Comparison of ENCODE assay signal across 35 mouse cellular contexts in the genomic region with DNA sequence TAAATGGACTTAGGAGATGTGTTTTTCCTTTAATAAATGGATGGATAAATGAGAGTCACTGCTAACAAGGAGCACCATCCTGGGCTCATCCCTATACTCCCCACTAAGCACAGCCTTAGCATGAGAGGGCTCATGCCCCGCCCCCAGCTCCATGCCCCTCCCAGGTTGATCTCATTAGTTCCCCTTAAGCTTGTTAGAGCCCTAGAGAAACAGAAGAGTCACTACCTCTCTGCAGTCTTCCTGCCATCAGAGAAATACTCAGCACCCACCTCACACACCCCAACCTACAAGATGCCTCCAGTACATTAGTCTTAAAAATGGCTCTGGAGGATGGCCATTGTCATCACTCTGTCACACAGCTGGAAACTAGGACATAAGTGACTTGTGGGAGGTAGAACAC.
"Had no signal": no experiment of that assay in that cellular context is flagged by ENCODE, and none has a peak within 500 bp of the region (broad histone marks: within the 10 kb centered on the region; RNA-seq: fewer than 3 reads in every experiment).

No protein-coding gene starts in this region.

- H3K4me2 ChIP-seq: heart, embryonic 11.5 days; heart, embryonic 12.5 days; heart, embryonic 13.5 days; heart, embryonic 15.5 days; hindbrain, embryonic 12.5 days; hindbrain, embryonic 13.5 days; hindbrain, embryonic 14.5 days; hindbrain, embryonic 15.5 days; intestine, embryonic 15.5 days; kidney, embryonic 15.5 days had no signal

- H3K9me3 ChIP-seq: heart, embryonic 10.5 days; heart, embryonic 12.5 days; heart, embryonic 13.5 days; heart, embryonic 15.5 days; hindbrain, embryonic 10.5 days; hindbrain, embryonic 12.5 days; hindbrain, embryonic 13.5 days; hindbrain, embryonic 15.5 days; intestine, embryonic 15.5 days; kidney, embryonic 15.5 days had no signal

- H3K4me1 ChIP-seq: heart, embryonic 10.5 days; heart, embryonic 13.5 days; heart, embryonic 15.5 days; hindbrain, embryonic 10.5 days; hindbrain, embryonic 12.5 days; hindbrain, embryonic 15.5 days; intestine, embryonic 15.5 days; kidney, embryonic 15.5 days had no signal

- H3K36me3 ChIP-seq: heart, embryonic 10.5 days; heart, embryonic 12.5 days; heart, embryonic 13.5 days; heart, embryonic 15.5 days; hindbrain, embryonic 10.5 days; hindbrain, embryonic 12.5 days; hindbrain, embryonic 13.5 days; hindbrain, embryonic 15.5 days; intestine, embryonic 15.5 days; kidney, embryonic 15.5 days had no signal

- ATAC-seq: hindbrain, embryonic 16.5 days; hindbrain, postnatal 0 days; inflammation-experienced regulatory T-cells, adult 6 months; intestine, embryonic 15.5 days; intestine, embryonic 16.5 days; intestine, postnatal 0 days had no signal

- H3K4me3 ChIP-seq: heart, embryonic 10.5 days; heart, embryonic 12.5 days; heart, embryonic 13.5 days; heart, embryonic 15.5 days; hindbrain, embryonic 10.5 days; hindbrain, embryonic 12.5 days; hindbrain, embryonic 13.5 days; hindbrain, embryonic 15.5 days; intestine, embryonic 15.5 days; kidney, embryonic 15.5 days; layer of hippocampus, adult 2 months; left cerebral cortex, adult 2 months had no signal

- DNase-seq: heart, postnatal 10 days; heart, postnatal 14 days; heart, postnatal 36 days; heart, postnatal 4 days; kidney, adult 11 months; kidney, adult 18-20 months; kidney, adult 2 months; kidney, adult 8-10 months; kidney, postnatal 10 days; kidney, postnatal 14 days; kidney, postnatal 25 days; kidney, postnatal 36 days; kidney, postnatal 4 days; layer of hippocampus, adult 9-11 months; layer of hippocampus, postnatal 36 days had no signal

- H3K9ac ChIP-seq: heart, embryonic 12.5 days; heart, embryonic 13.5 days; heart, embryonic 15.5 days; hindbrain, embryonic 12.5 days; hindbrain, embryonic 13.5 days; hindbrain, embryonic 14.5 days; hindbrain, embryonic 15.5 days; intestine, embryonic 15.5 days; kidney, embryonic 15.5 days had no signal

- H3K27ac ChIP-seq: heart, embryonic 10.5 days; heart, embryonic 13.5 days; heart, embryonic 15.5 days; hindbrain, embryonic 10.5 days; hindbrain, embryonic 12.5 days; hindbrain, embryonic 13.5 days; hindbrain, embryonic 14.5 days; hindbrain, embryonic 15.5 days; hindbrain, postnatal 0 days; intestine, embryonic 15.5 days; kidney, embryonic 15.5 days; kidney, postnatal 0 days; layer of hippocampus, adult 2 months; left cerebral cortex, adult 2 months had no signal

- H3K27me3 ChIP-seq: heart, embryonic 12.5 days; heart, embryonic 13.5 days; heart, embryonic 15.5 days; hindbrain, embryonic 12.5 days; hindbrain, embryonic 13.5 days; hindbrain, embryonic 15.5 days; intestine, embryonic 15.5 days; kidney, embryonic 15.5 days had no signal
